Mouse (Mus musculus): ENCODE measurements around the gene Lrrc26. TPM values are rescaled to one million over a fixed set of nuclear protein-coding genes. Genes with fewer than 3 reads are reported as not detected.

Lrrc26 gene
- polyA plus RNA-seq, 1 experiment: 138 TPM

- no peak for TF ChIP-seq POLR2A (IDR thresholded peaks at IDR 0.05; ENCODE audit: low read depth, low read length)
- TF ChIP-seq CTCF (IDR thresholded peaks at IDR 0.05; ENCODE audit: extremely low read depth, insufficient read length, insufficient replicate concordance, low read depth, low read length): peak; percentile 80; the same call in 1 of the 2 replicates
- peaks cover 62% of the 10 kb centered on the region for H3K36me3 ChIP-seq (ENCODE audit: control insufficient read depth, insufficient read depth, low read length)
Measured at GRCm38 (mm10) chr2:25278928-25279882, 10.5 kb upstream of the Lrrc26 start.

GRCm38 (mm10) chr2:25285551-25285950 lies 4.2 kb upstream of the Lrrc26 start:
- WGBS: 46% methylated on average over 2 of the region's 2 CpGs
- Histone ChIP-seq H3K4me1 (ENCODE audit: control insufficient read depth, insufficient read depth, insufficient read length, low read length) (peaks cover 48% of the 10 kb centered on the region), H3K27me3 (ENCODE audit: control insufficient read depth, insufficient read depth, low read length) (no peaks in the 10 kb centered on the region), H3K4me3 (ENCODE audit: low read depth, low read length) (no peak overlapping the region), H3K27ac (ENCODE audit: insufficient read depth, low read depth, low read length) (peak overlapping the region; percentile 99), H3K36me3 (ENCODE audit: control insufficient read depth, insufficient read depth, low read length) (peaks cover 34% of the 10 kb centered on the region)
- TF ChIP-seq CTCF (IDR thresholded peaks at IDR 0.05; ENCODE audit: extremely low read depth, insufficient read length, insufficient replicate concordance, low read depth, low read length): no peak
- TF ChIP-seq POLR2A (IDR thresholded peaks at IDR 0.05; ENCODE audit: low read depth, low read length): no peak

More at GRCm38 (mm10) chr2:25278928-25279882, 10.5 kb upstream of the Lrrc26 start:
- no peaks in the 10 kb centered on the region for H3K27me3 ChIP-seq (ENCODE audit: control insufficient read depth, insufficient read depth, low read length)
- H3K4me1 ChIP-seq (ENCODE audit: control insufficient read depth, insufficient read depth, insufficient read length, low read length): peaks cover 2% of the 10 kb centered on the region; the same call in 1 of the 2 replicates
- H3K4me3 ChIP-seq (ENCODE audit: low read depth, low read length): no peak overlapping the region
- 34% methylated on average over 13 of the region's 13 CpGs for WGBS
- H3K27ac ChIP-seq (ENCODE audit: insufficient read depth, low read depth, low read length): 0 out of 2 replicates have a peak overlapping the region, but pooled peaks have one; percentile 12

GRCm38 (mm10) chr2:25286314-25286713 lies 3.4 kb upstream of the Lrrc26 start:
- TF ChIP-seq POLR2A (IDR thresholded peaks at IDR 0.05; ENCODE audit: low read depth, low read length) (no peak), CTCF (IDR thresholded peaks at IDR 0.05; ENCODE audit: extremely low read depth, insufficient read length, insufficient replicate concordance, low read depth, low read length) (no peak)
- no peaks in the 10 kb centered on the region; the same call in 1 of the 2 replicates for H3K27me3 ChIP-seq (ENCODE audit: control insufficient read depth, insufficient read depth, low read length)
- H3K4me3 ChIP-seq (ENCODE audit: low read depth, low read length): no peak overlapping the region
- peak overlapping the region; percentile 99 for H3K27ac ChIP-seq (ENCODE audit: insufficient read depth, low read depth, low read length)
- 21% methylated on average over 1 of the region's 1 CpGs for WGBS
- H3K36me3 ChIP-seq (ENCODE audit: control insufficient read depth, insufficient read depth, low read length): peaks cover 27% of the 10 kb centered on the region
- peaks cover 55% of the 10 kb centered on the region for H3K4me1 ChIP-seq (ENCODE audit: control insufficient read depth, insufficient read depth, insufficient read length, low read length)

- TF ChIP-seq CTCF (IDR thresholded peaks at IDR 0.05; ENCODE audit: extremely low read depth, insufficient read length, insufficient replicate concordance, low read depth, low read length): no peak
- TF ChIP-seq POLR2A (IDR thresholded peaks at IDR 0.05; ENCODE audit: low read depth, low read length): no peak
- peaks cover 57% of the 10 kb centered on the region for H3K4me1 ChIP-seq (ENCODE audit: control insufficient read depth, insufficient read depth, insufficient read length, low read length)
- H3K27ac ChIP-seq (ENCODE audit: insufficient read depth, low read depth, low read length): peak overlapping the region; percentile 99
- H3K4me3 ChIP-seq (ENCODE audit: low read depth, low read length): no peak overlapping the region
- H3K36me3 ChIP-seq (ENCODE audit: control insufficient read depth, insufficient read depth, low read length): peaks cover 22% of the 10 kb centered on the region
- WGBS: 19% methylated on average over 7 of the region's 7 CpGs
- peaks cover 5% of the 10 kb centered on the region for H3K27me3 ChIP-seq (ENCODE audit: control insufficient read depth, insufficient read depth, low read length)
Measured at GRCm38 (mm10) chr2:25286837-25287636, 2.7 kb upstream of the Lrrc26 start.

GRCm38 (mm10) chr2:25287927-25288649 lies 1.6 kb upstream of the Lrrc26 start, which contains the start of gene Tmem210:
Tmem210 (plus strand) TSS chr2:25288145.
- no peak within 1 kb of the TSS for H3K4me3 ChIP-seq (ENCODE audit: low read depth, low read length)
- peaks cover 61% of the 10 kb centered on the region for H3K4me1 ChIP-seq (ENCODE audit: control insufficient read depth, insufficient read depth, insufficient read length, low read length)
- TF ChIP-seq POLR2A (IDR thresholded peaks at IDR 0.05; ENCODE audit: low read depth, low read length) (no peak), CTCF (IDR thresholded peaks at IDR 0.05; ENCODE audit: extremely low read depth, insufficient read length, insufficient replicate concordance, low read depth, low read length) (no peak)
- peaks cover 10% of the 10 kb centered on the region for H3K27me3 ChIP-seq (ENCODE audit: control insufficient read depth, insufficient read depth, low read length)
- peak within 1 kb of the TSS; percentile 99 for H3K27ac ChIP-seq (ENCODE audit: insufficient read depth, low read depth, low read length)
- WGBS: 49% methylated on average over 6 of the region's 6 CpGs
- peaks cover 19% of the 10 kb centered on the region for H3K36me3 ChIP-seq (ENCODE audit: control insufficient read depth, insufficient read depth, low read length)

GRCm38 (mm10) chr2:25288734-25289345 lies 875 bp upstream of the Lrrc26 start:
- Histone ChIP-seq H3K36me3 (ENCODE audit: control insufficient read depth, insufficient read depth, low read length) (peaks cover 15% of the 10 kb centered on the region), H3K27ac (ENCODE audit: insufficient read depth, low read depth, low read length) (peak overlapping the region; percentile 60), H3K4me1 (ENCODE audit: control insufficient read depth, insufficient read depth, insufficient read length, low read length) (peaks cover 61% of the 10 kb centered on the region), H3K4me3 (ENCODE audit: low read depth, low read length) (no peak overlapping the region), H3K27me3 (ENCODE audit: control insufficient read depth, insufficient read depth, low read length) (peaks cover 10% of the 10 kb centered on the region)
- TF ChIP-seq CTCF (IDR thresholded peaks at IDR 0.05; ENCODE audit: extremely low read depth, insufficient read length, insufficient replicate concordance, low read depth, low read length) (no peak), POLR2A (IDR thresholded peaks at IDR 0.05; ENCODE audit: low read depth, low read length) (no peak)
- WGBS: 74% methylated on average over 7 of the region's 7 CpGs
